Mouse (Mus musculus) limb, embryonic 14.5 days (tissue): ENCODE results near the gene Ddrgk1. TPM values are rescaled to one million over a fixed set of nuclear protein-coding genes. Genes with fewer than 3 reads are reported as not detected.

ENCODE experiments used
- ATAC-seq: fragments of 200-750 bp; cut with Nextera tagmentation; 2 replicates; pipeline ENCODE4 v1.8.0; 2017; ENCODE audit warnings: low read depth, moderate number of reproducible peaks, moderate TSS enrichment; ENCODE audit not compliant: low FRiP score
- DNase-seq: peaks from one replicate; pipeline ENCODE4 v3.0.0-alpha.2; 2015; ENCODE audit warnings: low spot score
- H3K27ac ChIP-seq: fragments of 300-500 bp; sonication (generic); replicated peaks from 2 replicates; pipeline ENCODE4 v1.5.1; 2014; ENCODE audit warnings: low read depth, mild to moderate bottlenecking, low read length, moderate library complexity, mixed read lengths
- H3K27me3 ChIP-seq: fragments of 300-500 bp; sonication (generic); 2 replicates; pipeline ENCODE4 v1.6.1; 2014; ENCODE audit warnings: low read length, mixed read lengths; ENCODE audit not compliant: control insufficient read depth, insufficient read depth
- H3K36me3 ChIP-seq: fragments of 300-500 bp; sonication (generic); 2 replicates; pipeline ENCODE4 v1.6.1; 2014; ENCODE audit warnings: mild to moderate bottlenecking, low read length, moderate library complexity, mixed read lengths; ENCODE audit not compliant: control insufficient read depth, insufficient read depth
- H3K4me1 ChIP-seq: fragments of 300-500 bp; sonication (generic); 2 replicates; pipeline ENCODE4 v1.6.1; 2014; ENCODE audit warnings: antibody characterized with exemption, low read length, mixed read lengths; ENCODE audit not compliant: control insufficient read depth, insufficient read depth
- H3K4me2 ChIP-seq: fragments of 300-500 bp; sonication (generic); replicated peaks from 2 replicates; pipeline ENCODE4 v1.6.1; 2014; ENCODE audit warnings: low read depth, mild to moderate bottlenecking, low read length, moderate library complexity; ENCODE audit not compliant: severe bottlenecking
- H3K4me3 ChIP-seq: fragments of 300-500 bp; sonication (generic); replicated peaks from 2 replicates; pipeline ENCODE4 v1.5.1; 2014; ENCODE audit warnings: low read length
- H3K9ac ChIP-seq: fragments of 300-500 bp; sonication (generic); 2 replicates; pipeline ENCODE4 v1.6.1; 2014; ENCODE audit warnings: mild to moderate bottlenecking, low read depth, low read length, moderate library complexity; ENCODE audit not compliant: severe bottlenecking
- H3K9me3 ChIP-seq: fragments of 300-500 bp; sonication (generic); 2 replicates; pipeline ENCODE4 v1.6.1; 2016; ENCODE audit warnings: low read length; ENCODE audit not compliant: control insufficient read depth
- POLR2A ChIP-seq: fragments of 200-500 bp; IDR thresholded peaks from 2 replicates; pipeline ENCODE4 v1.8.0; 2012; ENCODE audit warnings: inconsistent platforms, mild to moderate bottlenecking, moderate library complexity, borderline replicate concordance; ENCODE audit not compliant: insufficient read depth, insufficient read length; ENCODE audit errors: extremely low read depth
- WGBS: fragments of 180-500 bp; shearing (Covaris S2); extraction: QIAGEN DNeasy Blood & Tissue Kit; methylation state at CpG from one replicate; pipeline ENCODE4 v1.1.7; 2014; 5-methylcytosine and 5-hydroxymethylcytosine counted together
- polyA plus RNA-seq, 2 experiments: library from polyadenylated mRNA; depleted of rRNA in 1 of 2; stranded (reverse) in 1 of 2; unstranded in 1 of 2; fragments of >200 nt; fragmentation: Nextera tagmentation in 1 of 2; extraction: Ambion mirVana in 1 of 2; gene quantifications; 2 replicates each; pipeline versions ENCODE4 v1.2.1 to v1.2.3; 2012 to 2014

Gene Ddrgk1
- polyA plus RNA-seq, 2 experiments, result 53.7 to 58.5 TPM

DNA sequence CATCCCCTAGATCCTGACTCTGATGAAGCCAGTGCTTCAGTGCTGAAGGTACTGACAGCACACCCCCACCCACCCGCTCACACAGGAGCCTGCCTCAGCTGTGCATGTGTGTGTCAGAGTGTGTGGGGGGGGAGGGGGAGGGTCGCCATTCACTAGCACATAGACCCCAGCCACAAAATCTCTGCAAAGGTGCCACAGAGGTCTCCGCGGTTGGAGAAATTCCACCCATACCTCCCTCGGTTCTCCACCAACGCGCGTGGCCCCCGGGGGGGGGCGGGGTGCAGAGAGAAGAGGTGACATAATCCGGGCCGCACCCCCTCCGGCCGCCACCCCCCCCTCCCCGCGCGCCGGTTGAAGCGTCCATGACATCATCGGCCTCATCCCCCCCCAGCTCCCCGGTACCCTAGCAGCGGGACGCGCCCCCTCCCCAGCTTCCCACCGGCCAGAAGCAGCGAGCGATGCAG, 22.2 kb downstream of the Ddrgk1 start:
- H3K27ac ChIP-seq, result 0 out of 2 replicates have a peak overlapping the region, but pooled peaks have one; percentile 38
- WGBS, result 0% methylated on average over 19 of the region's 27 CpGs
- H3K4me3 ChIP-seq, result peak overlapping the region; percentile 71
- peaks cover 3% of the 10 kb centered on the region; the same call in 1 of the 2 replicates for H3K27me3 ChIP-seq
- peak overlapping the region; percentile 97 for H3K4me2 ChIP-seq
- ATAC-seq, result peak; percentile 70; the same call in 1 of the 2 replicates
- H3K4me1 ChIP-seq, result peaks cover 11% of the 10 kb centered on the region; the same call in 1 of the 2 replicates
- peak overlapping the region; percentile 68 for H3K9ac ChIP-seq
- no peaks in the 10 kb centered on the region for H3K9me3 ChIP-seq
- no peaks in the 10 kb centered on the region for H3K36me3 ChIP-seq
- DNase-seq, result no peak
- no peak for TF ChIP-seq POLR2A

DNA sequence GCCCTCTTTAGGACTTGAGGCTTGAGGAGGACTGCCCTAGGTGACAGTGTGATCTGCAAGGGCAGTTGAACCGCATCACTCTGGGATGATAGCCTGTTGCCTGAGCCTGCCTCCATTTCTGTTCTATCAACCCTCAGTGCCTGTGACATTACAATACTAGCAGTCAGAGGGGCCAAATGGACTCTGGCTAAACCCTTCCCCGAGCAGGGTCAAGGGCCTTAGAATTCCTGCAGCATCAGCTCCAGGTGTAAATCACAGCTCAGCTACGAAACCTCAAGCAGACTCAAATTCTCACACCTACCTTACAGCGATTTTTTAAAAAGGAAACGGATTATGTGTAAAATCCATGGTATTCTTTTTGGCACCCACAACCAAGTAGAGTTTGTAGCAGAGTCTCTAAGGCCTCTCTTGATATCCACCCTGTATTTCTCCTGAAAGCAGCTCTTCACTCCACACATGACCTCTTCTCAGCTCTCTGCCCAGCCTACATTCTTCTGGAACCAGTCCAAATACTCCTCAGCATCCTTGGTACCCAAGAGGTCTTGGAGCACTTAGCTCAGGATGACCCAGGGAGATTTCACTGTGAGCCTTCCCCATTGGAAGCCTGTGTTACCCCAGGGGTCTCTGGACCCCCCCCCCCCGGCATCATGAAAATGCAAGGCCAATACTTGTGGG, 23.0 kb downstream of the Ddrgk1 start:
- WGBS, result 46% methylated on average over 6 of the region's 6 CpGs
- Histone ChIP-seq H3K9ac (no peak overlapping the region), H3K27me3 (peaks cover 11% of the 10 kb centered on the region; the same call in 1 of the 2 replicates)

DNA sequence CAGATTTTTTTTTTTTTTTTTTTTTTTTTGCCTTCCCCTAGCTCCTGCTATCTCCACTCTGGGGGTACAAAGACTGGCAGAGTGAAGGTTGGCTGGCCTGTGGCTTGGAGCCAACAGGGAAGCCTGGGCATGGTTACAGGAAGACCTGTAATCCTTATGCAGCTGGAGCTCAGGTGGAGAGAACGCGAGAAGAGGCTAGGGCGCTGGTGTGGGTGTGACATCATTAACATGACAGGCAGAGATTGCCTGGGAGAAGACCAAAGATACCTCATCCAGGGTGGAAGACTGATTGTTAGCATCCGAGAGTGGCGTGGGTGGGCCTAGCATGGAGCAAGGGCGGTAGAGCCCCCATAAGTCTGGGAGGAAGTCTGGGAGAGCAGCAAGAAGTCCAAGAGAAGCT, 25.2 kb downstream of the Ddrgk1 start:
- WGBS, result 74% methylated on average over 6 of the region's 6 CpGs
- Histone ChIP-seq H3K9ac (no peak overlapping the region), H3K4me2 (no peak overlapping the region), H3K27ac (no peak overlapping the region), H3K4me3 (no peak overlapping the region), H3K36me3 (no peaks in the 10 kb centered on the region; the same call in 1 of the 2 replicates), H3K4me1 (peaks cover 24% of the 10 kb centered on the region), H3K9me3 (no peaks in the 10 kb centered on the region), H3K27me3 (peaks cover 29% of the 10 kb centered on the region)
- DNase-seq, result no peak
- no peak for ATAC-seq
- TF ChIP-seq POLR2A, result no peak

More for the DNA sequence above, 23.0 kb downstream of the Ddrgk1 start:
- H3K9me3 ChIP-seq, result no peaks in the 10 kb centered on the region
- no peak for DNase-seq
- H3K36me3 ChIP-seq, result no peaks in the 10 kb centered on the region; the same call in 1 of the 2 replicates
- H3K27ac ChIP-seq, result no peak overlapping the region
- peak overlapping the region; percentile 97 for H3K4me2 ChIP-seq
- ATAC-seq, result no peak
- no peak for TF ChIP-seq POLR2A
- peaks cover 11% of the 10 kb centered on the region; the same call in 1 of the 2 replicates for H3K4me1 ChIP-seq
- H3K4me3 ChIP-seq, result peak overlapping the region; percentile 71

DNA sequence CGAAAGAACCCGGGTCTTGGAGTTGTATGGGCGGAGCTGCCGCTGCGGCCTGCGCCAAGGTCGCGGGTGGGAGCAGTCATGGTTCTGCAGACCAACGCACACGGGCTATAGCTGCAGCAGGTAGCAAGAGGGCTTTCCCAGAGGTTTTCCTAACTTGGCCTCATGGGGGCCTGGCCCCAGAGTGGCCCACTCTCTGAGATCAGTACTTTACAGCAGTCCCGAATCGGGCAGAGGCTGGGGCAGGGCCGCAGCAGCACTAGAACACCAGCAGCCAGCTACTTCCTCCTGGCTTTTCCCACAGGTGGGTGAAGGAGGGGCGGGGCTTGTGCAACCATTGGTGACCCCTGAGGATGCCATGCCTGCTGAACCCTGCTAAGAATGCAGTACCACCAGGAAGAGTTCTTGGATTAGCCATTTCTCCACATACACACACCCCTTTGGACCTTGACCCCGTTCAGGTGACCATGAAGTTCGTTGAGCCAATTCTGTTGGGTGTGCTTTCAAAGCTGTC, 26.3 kb downstream of the Ddrgk1 start:
- no peak overlapping the region for H3K9ac ChIP-seq
- TF ChIP-seq POLR2A, result no peak

DNA sequence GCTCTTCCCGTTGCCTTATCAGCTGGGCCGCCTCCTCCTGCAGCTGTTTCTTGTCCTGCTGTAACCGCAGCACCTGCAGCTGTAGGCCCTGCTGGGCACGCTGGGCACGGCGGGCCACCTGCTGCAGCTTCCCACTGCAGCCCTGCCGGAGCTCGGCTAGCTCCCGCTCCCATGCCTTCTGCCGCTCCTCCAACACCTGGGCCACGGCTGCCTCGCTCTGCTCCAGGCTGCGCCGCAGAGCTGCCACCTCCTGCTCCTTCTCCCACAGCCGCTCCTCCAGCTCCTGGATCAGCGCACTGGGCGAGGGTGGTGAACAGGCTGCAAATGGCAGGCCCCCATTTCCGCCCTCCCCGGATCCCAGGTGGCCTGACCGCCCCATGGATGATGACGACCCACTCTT, 28.6 kb downstream of the Ddrgk1 start:
- no peaks in the 10 kb centered on the region; the same call in 1 of the 2 replicates for H3K36me3 ChIP-seq
- H3K27me3 ChIP-seq, result peaks cover 30% of the 10 kb centered on the region
- WGBS, result 19% methylated on average over 18 of the region's 21 CpGs
- ATAC-seq (0 out of 2 replicates have a peak, but pooled peaks have one; percentile 24), DNase-seq (no peak)
- H3K4me3 ChIP-seq, result peak overlapping the region; percentile 42
- H3K27ac ChIP-seq, result no peak overlapping the region
- peaks cover 12% of the 10 kb centered on the region for H3K4me1 ChIP-seq
- H3K4me2 ChIP-seq, result peak overlapping the region; percentile 82; the same call in 1 of the 2 replicates
- H3K9ac ChIP-seq, result 0 out of 2 replicates have a peak overlapping the region, but pooled peaks have one; percentile 49
- TF ChIP-seq POLR2A, result no peak
- no peaks in the 10 kb centered on the region for H3K9me3 ChIP-seq

More for the DNA sequence above, 26.3 kb downstream of the Ddrgk1 start:
- H3K4me2 ChIP-seq, result no peak overlapping the region
- DNase-seq (no peak), ATAC-seq (no peak)
- no peak overlapping the region for H3K27ac ChIP-seq
- peaks cover 24% of the 10 kb centered on the region for H3K4me1 ChIP-seq
- WGBS, result 26% methylated on average over 16 of the region's 16 CpGs
- no peaks in the 10 kb centered on the region; the same call in 1 of the 2 replicates for H3K36me3 ChIP-seq
- H3K4me3 ChIP-seq, result no peak overlapping the region
- no peaks in the 10 kb centered on the region for H3K9me3 ChIP-seq
- H3K27me3 ChIP-seq, result peaks cover 30% of the 10 kb centered on the region
